Mouse (Mus musculus) C2C12 (cell line): ENCODE data around the gene Nat8.

Source experiments
- CTCF ChIP-seq: IDR thresholded peaks from one replicate; pipeline ENCODE4 v1.5.1; 2011; ENCODE audit not compliant: control insufficient read depth, insufficient read depth, insufficient read length
- FOSL1 ChIP-seq: IDR thresholded peaks from one replicate; pipeline ENCODE4 v1.8.0; 2011; ENCODE audit warnings: mild to moderate bottlenecking, low read length; ENCODE audit not compliant: poor library complexity, insufficient read depth, severe bottlenecking
- USF1 ChIP-seq: IDR thresholded peaks from one replicate; pipeline ENCODE4 v1.6.1; 2011; ENCODE audit warnings: low read depth, mild to moderate bottlenecking, control low read depth, moderate library complexity

DNA sequence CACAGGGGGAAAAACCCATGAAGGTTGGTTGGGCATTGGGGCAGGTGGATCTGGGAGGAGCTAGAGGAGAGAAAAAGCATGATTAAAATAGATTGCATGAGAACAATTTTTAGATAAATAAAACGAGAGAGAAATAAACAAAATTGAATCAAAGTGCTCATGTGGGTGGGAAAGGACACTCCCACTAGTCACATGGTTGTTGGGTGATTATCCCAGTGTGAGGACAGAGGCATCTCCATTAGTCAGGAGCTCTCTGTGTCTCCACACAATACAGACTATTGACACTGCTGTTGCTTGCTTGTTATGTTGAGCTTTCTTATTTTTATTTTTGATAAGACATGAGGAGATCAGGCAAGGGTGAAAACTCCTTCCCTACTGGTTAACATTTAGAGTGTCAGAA lies 15.0 kb upstream of the Nat8 start:
- no peak for TF ChIP-seq USF1
- TF ChIP-seq FOSL1 = no peak
- TF ChIP-seq CTCF = no peak
